Mouse (Mus musculus) olfactory bulb, adult 2 months (tissue): ENCODE data around the gene Kcnk13.

Source experiments
- CTCF ChIP-seq: fragments of 200-500 bp; IDR thresholded peaks from 2 replicates; pipeline ENCODE4 v1.5.1; 2012; ENCODE audit warnings: low read depth, mild to moderate bottlenecking, low read length, moderate library complexity; ENCODE audit not compliant: insufficient read depth
- POLR2A ChIP-seq: fragments of 200-500 bp; IDR thresholded peaks from 2 replicates; pipeline ENCODE4 v1.6.1; 2012; ENCODE audit warnings: mild to moderate bottlenecking, low read depth, low read length, moderate library complexity; ENCODE audit not compliant: insufficient read depth

DNA sequence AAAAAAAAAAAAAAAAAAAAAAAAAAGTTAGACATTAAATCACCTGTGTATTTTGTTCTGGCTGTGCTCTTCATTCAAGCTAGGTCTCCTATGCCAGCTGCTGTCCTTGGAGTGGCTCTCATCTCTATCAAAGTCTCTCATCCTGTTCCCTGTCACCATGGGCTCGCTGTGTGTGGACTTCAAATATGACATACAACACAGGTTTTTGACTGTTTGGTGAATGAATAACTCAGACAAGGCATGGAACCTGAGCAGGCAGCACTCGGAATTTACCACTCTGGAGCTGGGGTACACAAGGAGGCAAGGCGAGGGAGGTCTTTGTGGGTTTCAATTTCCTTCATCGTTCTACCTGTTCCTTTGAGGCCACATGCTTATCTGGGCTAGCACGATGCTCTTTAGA is 50.8 kb downstream of the Kcnk13 start:
- TF ChIP-seq CTCF = no peak
- no peak for TF ChIP-seq POLR2A
